In genomic region chr2:155775685-155776263, GRCm38 (mm10) we compare ENCODE assay signal across 9 mouse cellular contexts. TPM values are rescaled to one million over a fixed set of nuclear protein-coding genes. Genes with fewer than 3 reads are reported as not detected.
DNase-seq lines count a peak whose midpoint lies in the region; ATAC-seq and TF ChIP-seq lines count a peak whose summit lies in the region.
"Had no signal": no experiment of that assay in that cellular context is flagged by ENCODE, and none has a peak within 500 bp of the region (broad histone marks: within the 10 kb centered on the region; RNA-seq: fewer than 3 reads in every experiment).

No protein-coding gene starts in this region.

- peak overlapping the region; percentile 90 for H3K4me3 ChIP-seq in forebrain, embryonic 15.5 days
- H3K4me3 ChIP-seq in hindbrain, embryonic 10.5 days, result peak overlapping the region; percentile 73
- H3K4me3 ChIP-seq in lung, postnatal 0 days (ENCODE audit: low read depth, low read length), result peak overlapping the region; percentile 45

- H3K4me1 ChIP-seq in forebrain, embryonic 15.5 days, result peaks cover 32% of the 10 kb centered on the region
- H3K4me1 ChIP-seq in hindbrain, embryonic 10.5 days (replicated peaks), result peaks cover 18% of the 10 kb centered on the region
- H3K4me1 ChIP-seq in lung, postnatal 0 days (ENCODE audit: insufficient read depth, low read depth, low read length), result no peaks in the 10 kb centered on the region

- H3K9me3 ChIP-seq in forebrain, embryonic 15.5 days, result no peaks in the 10 kb centered on the region
- H3K9me3 ChIP-seq in hindbrain, embryonic 10.5 days, result no peaks in the 10 kb centered on the region
- no peaks in the 10 kb centered on the region for H3K9me3 ChIP-seq in lung, postnatal 0 days (ENCODE audit: low read length)

- H3K27me3 ChIP-seq in forebrain, embryonic 15.5 days, result peaks cover 7% of the 10 kb centered on the region; the same call in 1 of the 2 replicates
- H3K27me3 ChIP-seq in hindbrain, embryonic 10.5 days (ENCODE audit: insufficient read depth, poor library complexity, severe bottlenecking), result peaks cover 54% of the 10 kb centered on the region
- peaks cover 27% of the 10 kb centered on the region for H3K27me3 ChIP-seq in lung, postnatal 0 days (replicated peaks; ENCODE audit: insufficient read depth, low read length)

- no peak for TF ChIP-seq EP300 in lung, postnatal 0 days (IDR thresholded peaks at IDR 0.05)

- no peaks in the 10 kb centered on the region for H3K36me3 ChIP-seq in forebrain, embryonic 15.5 days
- no peaks in the 10 kb centered on the region for H3K36me3 ChIP-seq in hindbrain, embryonic 10.5 days
- no peaks in the 10 kb centered on the region for H3K36me3 ChIP-seq in lung, postnatal 0 days (ENCODE audit: insufficient read depth, low read length)

- DNase-seq in NIH3T3 (ENCODE audit: low read depth), result peak; percentile 13
- DNase-seq in cerebellum, adult 11-12 months, result peak; percentile 86
- peak; percentile 71 for DNase-seq in hindbrain, embryonic 10.5 days (ENCODE audit: low spot score)
- peak; percentile 34 to 47 for DNase-seq in layer of hippocampus, postnatal 14 days (ENCODE audit: low spot score in 2 of 2)
- DNase-seq in lung, postnatal 0 days (ENCODE audit: low spot score), result peak; percentile 71
- DNase-seq in ovary, postnatal 10 days (ENCODE audit: low spot score), result peak; percentile 61
- DNase-seq in urinary bladder, postnatal 25 days (ENCODE audit: low spot score), result peak; percentile 63

- H3K27ac ChIP-seq in forebrain, embryonic 15.5 days (replicated peaks), result peak overlapping the region; percentile 84
- H3K27ac ChIP-seq in hindbrain, embryonic 10.5 days, result peak overlapping the region; percentile 83
- no peak overlapping the region for H3K27ac ChIP-seq in lung, postnatal 0 days (ENCODE audit: low read length)

- ATAC-seq in forebrain, embryonic 15.5 days (replicated peaks), result peak; percentile 82
- peak; percentile 93 for ATAC-seq in lung, postnatal 0 days

- WGBS in forebrain, embryonic 15.5 days, result under 1% methylated on average over 44 of the region's 44 CpGs
- 1% methylated on average over 44 of the region's 44 CpGs for WGBS in hindbrain, embryonic 10.5 days
- WGBS in lung, postnatal 0 days, result 2% methylated on average over 42 of the region's 44 CpGs

- H3K9ac ChIP-seq in forebrain, embryonic 15.5 days (replicated peaks), result peak overlapping the region; percentile 91
- no peak overlapping the region for H3K9ac ChIP-seq in lung, postnatal 0 days (replicated peaks; ENCODE audit: low read depth)

- no peak for TF ChIP-seq CTCF in lung, postnatal 0 days (IDR thresholded peaks at IDR 0.05)

- peak overlapping the region; percentile 62 for H3K4me2 ChIP-seq in forebrain, embryonic 15.5 days (replicated peaks)
- H3K4me2 ChIP-seq in lung, postnatal 0 days (replicated peaks; ENCODE audit: low read depth, low read length), result peak overlapping the region; percentile 95

RNA-seq across cellular contexts. Expression of gene Mmp24, which starts 0.6 kb away (rescaled TPM):
- polyA plus RNA-seq in forebrain, embryonic 15.5 days (2015; fragmentation: Nextera tagmentation; extraction: Ambion mirVana), result 13.1 TPM in 2 replicates
- polyA plus RNA-seq in hindbrain, embryonic 10.5 days (2016; fragmentation: Nextera tagmentation; extraction: Ambion mirVana), result 1.4 and 2.5 TPM in 2 replicates
- total RNA-seq in layer of hippocampus, postnatal 14 days (2021), result 10 to 100 TPM; 50.0 to 53.3 TPM
- 0.05 and 0.11 TPM in 2 replicates for polyA plus RNA-seq in lung, postnatal 0 days (2015; fragmentation: Nextera tagmentation; extraction: Ambion mirVana)

RNA-seq across cellular contexts. Expression of gene Procr, which starts 24.9 kb away (rescaled TPM):
- polyA plus RNA-seq in forebrain, embryonic 15.5 days (2015; fragmentation: Nextera tagmentation; extraction: Ambion mirVana), result 1.9 and 2.7 TPM in 2 replicates
- 1.5 and 1.7 TPM in 2 replicates for polyA plus RNA-seq in hindbrain, embryonic 10.5 days (2016; fragmentation: Nextera tagmentation; extraction: Ambion mirVana)
- total RNA-seq in layer of hippocampus, postnatal 14 days (2021), result 1 to 10 TPM; 1.3 to 1.6 TPM
- 9.1 and 9.7 TPM in 2 replicates for polyA plus RNA-seq in lung, postnatal 0 days (2015; fragmentation: Nextera tagmentation; extraction: Ambion mirVana)

RNA-seq across cellular contexts. Expression of gene Gm17581, which starts 40.1 kb away (rescaled TPM):
- polyA plus RNA-seq in forebrain, embryonic 15.5 days (2015; fragmentation: Nextera tagmentation; extraction: Ambion mirVana), result not detected in 2 replicates
- polyA plus RNA-seq in hindbrain, embryonic 10.5 days (2016; fragmentation: Nextera tagmentation; extraction: Ambion mirVana), result not detected in 2 replicates
- total RNA-seq in layer of hippocampus, postnatal 14 days (2021), result not detected
- not detected in 2 replicates for polyA plus RNA-seq in lung, postnatal 0 days (2015; fragmentation: Nextera tagmentation; extraction: Ambion mirVana)
- polyA plus RNA-seq: frontal cortex, adult 2 months had no signal

RNA-seq across cellular contexts. Expression of gene BC029722, which starts 43.5 kb away (rescaled TPM):
- polyA plus RNA-seq in forebrain, embryonic 15.5 days (2015; fragmentation: Nextera tagmentation; extraction: Ambion mirVana), result 30.5 and 32.5 TPM in 2 replicates
- 8.4 and 16.0 TPM in 2 replicates for polyA plus RNA-seq in hindbrain, embryonic 10.5 days (2016; fragmentation: Nextera tagmentation; extraction: Ambion mirVana)
- total RNA-seq in layer of hippocampus, postnatal 14 days (2021), result 10 to 100 TPM; 43.8 to 45.6 TPM
- polyA plus RNA-seq in lung, postnatal 0 days (2015; fragmentation: Nextera tagmentation; extraction: Ambion mirVana), result 31.4 and 32.9 TPM in 2 replicates

RNA-seq across cellular contexts. Expression of gene Edem2, which starts 46.5 kb away (rescaled TPM):
- polyA plus RNA-seq in forebrain, embryonic 15.5 days (2015; fragmentation: Nextera tagmentation; extraction: Ambion mirVana), result 42.4 and 46.5 TPM in 2 replicates
- polyA plus RNA-seq in hindbrain, embryonic 10.5 days (2016; fragmentation: Nextera tagmentation; extraction: Ambion mirVana), result 33.7 and 41.1 TPM in 2 replicates
- 10 to 100 TPM; 18.2 to 19.6 TPM for total RNA-seq in layer of hippocampus, postnatal 14 days (2021)
- polyA plus RNA-seq in lung, postnatal 0 days (2015; fragmentation: Nextera tagmentation; extraction: Ambion mirVana), result 46.6 and 47.3 TPM in 2 replicates

Comparison
In these comparisons a context has a peak if more than half of its experiments do, and no peak if none do; other contexts are left out.
1. DNase-seq: peak in every context shown above with its lines; median percentile 86 in cerebellum, adult 11-12 months; 71 in hindbrain, embryonic 10.5 days; 71 in lung, postnatal 0 days; 63 in urinary bladder, postnatal 25 days; 61 in ovary, postnatal 10 days; 40 in layer of hippocampus, postnatal 14 days; 13 in NIH3T3.